Mouse (Mus musculus) kidney, adult 8-10 months (tissue): ENCODE measurements at regions not wholly inside any gene's neighbourhood (a gene's known extent, or its start where the extent isn't known, plus 50 kb on each side); places are given as distances from the start of the nearest gene placed in this dataset.
"Not testable (repeated sequence)": the region's sequence is repeated elsewhere in the genome, so short reads cannot be mapped to it uniquely, and the experiment has no call there.

Source experiments
- DNase-seq, 2 experiments: peaks; one replicate each; pipeline ENCODE4 v3.0.0; 2022

- DNase-seq = no peak
Observed at GRCm38 (mm10) chr2:78274122-78274521, 327.9 kb upstream of the Cwc22 start.

- no peak for DNase-seq
Observed at GRCm38 (mm10) chr2:78268705-78269104, 322.5 kb upstream of the Cwc22 start.

GRCm38 (mm10) chr2:78267527-78268375, 321.6 kb upstream of the Cwc22 start:
- no peak for DNase-seq

- no peak for DNase-seq
Observed at GRCm38 (mm10) chr2:78253601-78254097, 307.5 kb upstream of the Cwc22 start.

- DNase-seq = no peak
Observed at GRCm38 (mm10) chr2:78246354-78246753, 300.2 kb upstream of the Cwc22 start.

- no peak for DNase-seq
Observed at GRCm38 (mm10) chr2:78240299-78240698, 294.1 kb upstream of the Cwc22 start.

- not testable (repeated sequence) for DNase-seq
Observed at GRCm38 (mm10) chr2:78225383-78226100, 279.4 kb upstream of the Cwc22 start.

- DNase-seq = no peak
Observed at GRCm38 (mm10) chr2:78214469-78214868, 268.3 kb upstream of the Cwc22 start.

GRCm38 (mm10) chr2:78205125-78205524, 258.9 kb upstream of the Cwc22 start:
- DNase-seq = peak; percentile 4 to 7

GRCm38 (mm10) chr2:78196006-78196405, 249.8 kb upstream of the Cwc22 start:
- peak; percentile 3 to 28 for DNase-seq

GRCm38 (mm10) chr2:78189620-78190019, 243.4 kb upstream of the Cwc22 start:
- no peak for DNase-seq

GRCm38 (mm10) chr2:78184950-78185349, 238.8 kb upstream of the Cwc22 start:
- DNase-seq = no peak

GRCm38 (mm10) chr2:78173784-78174183, 227.6 kb upstream of the Cwc22 start:
- DNase-seq = no peak

- DNase-seq = no peak
Observed at GRCm38 (mm10) chr2:78172819-78173218, 226.6 kb upstream of the Cwc22 start.

GRCm38 (mm10) chr2:78170162-78170747, 224.1 kb upstream of the Cwc22 start:
- no peak for DNase-seq

- DNase-seq = no peak
Observed at GRCm38 (mm10) chr2:78165429-78165828, 219.3 kb upstream of the Cwc22 start.

- DNase-seq = no peak
Observed at GRCm38 (mm10) chr2:78159877-78160485, 213.8 kb upstream of the Cwc22 start.

- DNase-seq = no peak
Observed at GRCm38 (mm10) chr2:78110335-78110734, 164.2 kb upstream of the Cwc22 start.

- DNase-seq = no peak
Observed at GRCm38 (mm10) chr2:78095536-78095935, 149.4 kb upstream of the Cwc22 start.

GRCm38 (mm10) chr2:78094921-78095320, 148.7 kb upstream of the Cwc22 start:
- DNase-seq = no peak

- no peak for DNase-seq
Observed at GRCm38 (mm10) chr2:78064321-78065037, 118.3 kb upstream of the Cwc22 start.

- DNase-seq = no peak
Observed at GRCm38 (mm10) chr2:78059801-78060416, 113.7 kb upstream of the Cwc22 start.
